10 mouse cellular contexts compared by ENCODE assay signal in genomic region chr9:56534727-56535126, GRCm38 (mm10).
A peak's percentile ranks its signal among the peaks of the same experiment; 100 is the strongest.
DNase-seq lines count a peak whose midpoint lies in the region; ATAC-seq and TF ChIP-seq lines count a peak whose summit lies in the region.
"Had no signal": no experiment of that assay in that cellular context is flagged by ENCODE, and none has a peak within 500 bp of the region (broad histone marks: within the 10 kb centered on the region; RNA-seq: fewer than 3 reads in every experiment).

No protein-coding gene starts in this region.

- no peak overlapping the region for H3K4me3 ChIP-seq in kidney, embryonic 14.5 days (ENCODE audit: low read length)
- H3K4me3 ChIP-seq in ES-E14 (ENCODE audit: insufficient read depth in 1 of 2, low read depth in 1 of 2, low read length in 2 of 2, poor library complexity in 1 of 2, severe bottlenecking in 1 of 2): peak overlapping the region; percentile 13 to 22; a peak in 3 of 4 replicates
- no peak overlapping the region for H3K4me3 ChIP-seq in limb, embryonic 10.5 days
- H3K4me3 ChIP-seq: limb, embryonic 12.5 days; stomach, embryonic 15.5 days had no signal

- no peak overlapping the region for H3K27ac ChIP-seq in kidney, embryonic 14.5 days (ENCODE audit: low read depth, low read length)
- H3K27ac ChIP-seq in ES-E14 (ENCODE audit: insufficient read depth, low read depth, low read length, poor library complexity, severe bottlenecking): peak overlapping the region; percentile 84
- H3K27ac ChIP-seq in limb, embryonic 10.5 days: peak overlapping the region; percentile 66
- H3K27ac ChIP-seq: limb, embryonic 12.5 days; stomach, embryonic 15.5 days had no signal

- peaks cover 6% of the 10 kb centered on the region; the same call in 1 of the 2 replicates for H3K4me1 ChIP-seq in kidney, embryonic 14.5 days (ENCODE audit: control insufficient read depth, insufficient read depth, low read length)
- peaks cover 5 to 23% of the 10 kb centered on the region in 2 experiments; a peak in 3 of 4 replicates for H3K4me1 ChIP-seq in ES-E14 (ENCODE audit: control insufficient read depth in 2 of 2, insufficient read depth in 2 of 2, low read length in 2 of 2, poor library complexity in 1 of 2)
- peaks cover 33% of the 10 kb centered on the region for H3K4me1 ChIP-seq in limb, embryonic 10.5 days

- peaks cover 5% of the 10 kb centered on the region; the same call in 1 of the 2 replicates for H3K27me3 ChIP-seq in kidney, embryonic 14.5 days (ENCODE audit: control insufficient read depth, insufficient read depth, low read length)
- peaks cover 45% of the 10 kb centered on the region for H3K27me3 ChIP-seq in limb, embryonic 10.5 days (ENCODE audit: low read depth, poor library complexity, severe bottlenecking)

- ATAC-seq in kidney, embryonic 14.5 days (ENCODE audit: low FRiP score, low TSS enrichment): 0 out of 2 replicates have a peak, but pooled peaks have one; percentile 38

- no peak overlapping the region for H3K4me2 ChIP-seq in kidney, embryonic 14.5 days (replicated peaks; ENCODE audit: low read depth, low read length)
- H3K4me2 ChIP-seq: stomach, embryonic 15.5 days had no signal

- H3K9ac ChIP-seq in kidney, embryonic 14.5 days (ENCODE audit: low read depth, low read length): no peak overlapping the region
- peak overlapping the region; percentile 19; the same call in 1 of the 2 replicates for H3K9ac ChIP-seq in ES-E14 (ENCODE audit: insufficient read depth, low read depth, low read length, poor library complexity, severe bottlenecking)
- H3K9ac ChIP-seq: limb, embryonic 12.5 days; stomach, embryonic 15.5 days had no signal

- WGBS in kidney, embryonic 14.5 days: 46% methylated on average over 7 of the region's 7 CpGs
- WGBS in limb, embryonic 10.5 days: 51% methylated on average over 7 of the region's 7 CpGs

- no peak for DNase-seq in kidney, postnatal 14 days
- peak; percentile 33 for DNase-seq in A20 (ENCODE audit: low read depth, low spot score)
- DNase-seq in ES-E14 (ENCODE audit: low read depth, low spot score): peak; percentile 90
- no peak for DNase-seq in limb, embryonic 10.5 days (ENCODE audit: low spot score)
- no peak for DNase-seq in cerebellum, adult 9-11 months
- no peak for DNase-seq in urinary bladder, postnatal 36 days (ENCODE audit: low spot score in 2 of 2)
- DNase-seq: cerebellum, adult 8-10 months had no signal

- H3K36me3 ChIP-seq in kidney, embryonic 14.5 days (ENCODE audit: control insufficient read depth, insufficient read depth, low read length): no peaks in the 10 kb centered on the region
- no peaks in the 10 kb centered on the region for H3K36me3 ChIP-seq in ES-E14 (ENCODE audit: control insufficient read depth, insufficient read depth, low read length, poor library complexity, severe bottlenecking)
- no peaks in the 10 kb centered on the region for H3K36me3 ChIP-seq in limb, embryonic 10.5 days
- H3K36me3 ChIP-seq: limb, embryonic 12.5 days; stomach, embryonic 15.5 days had no signal

- H3K9me3 ChIP-seq in kidney, embryonic 14.5 days (ENCODE audit: control insufficient read depth, low read length): no peaks in the 10 kb centered on the region
- H3K9me3 ChIP-seq in ES-E14 (ENCODE audit: control insufficient read depth, insufficient read depth, low read depth, low read length): no peaks in the 10 kb centered on the region
- no peaks in the 10 kb centered on the region for H3K9me3 ChIP-seq in limb, embryonic 10.5 days (replicated peaks)
- H3K9me3 ChIP-seq: limb, embryonic 12.5 days; stomach, embryonic 15.5 days had no signal

- in situ Hi-C loops in ES-E14 (cut with MboI; ENCODE audit: low sequenced_read_pairs in 2 of 2, unreplicated experiment in 2 of 2): no loop called here

TF ChIP-seq in ES-E14, 5 proteins besides CTCF, POLR2A, EP300 and RAD21:
- no peak for TF ChIP-seq MAFK (IDR thresholded peaks at IDR 0.05; ENCODE audit: insufficient read depth, low read depth, low read length)
- TF ChIP-seq ZC3H11A (IDR thresholded peaks at IDR 0.05; ENCODE audit: borderline replicate concordance, low read depth, low read length): 0 out of 2 replicates have a peak, but pooled peaks have one; percentile 25
- TF ChIP-seq CHD2 (IDR thresholded peaks at IDR 0.05; ENCODE audit: low read depth, low read length): no peak
- TF ChIP-seq ZNF384 (IDR thresholded peaks at IDR 0.05; ENCODE audit: low read depth, low read length): no peak
- 0 out of 2 replicates have a peak, but pooled peaks have one; percentile 53 for TF ChIP-seq HCFC1 (IDR thresholded peaks at IDR 0.05; ENCODE audit: borderline replicate concordance, insufficient read depth, low read length)
TF ChIP-seq in ES-E14: peak in this region for 2.

Comparison
In these comparisons a context has a peak if more than half of its experiments do, and no peak if none do; other contexts are left out.
1. H3K4me3 ChIP-seq: peak in ES-E14 (2 of 2); none in kidney, embryonic 14.5 days (single experiment) and limb, embryonic 10.5 days (single experiment).
2. DNase-seq: peak in A20 (single experiment) and ES-E14 (single experiment); none in kidney, postnatal 14 days (single experiment), limb, embryonic 10.5 days (single experiment), cerebellum, adult 9-11 months (single experiment) and urinary bladder, postnatal 36 days (0 of 2).